In the genomic region with DNA sequence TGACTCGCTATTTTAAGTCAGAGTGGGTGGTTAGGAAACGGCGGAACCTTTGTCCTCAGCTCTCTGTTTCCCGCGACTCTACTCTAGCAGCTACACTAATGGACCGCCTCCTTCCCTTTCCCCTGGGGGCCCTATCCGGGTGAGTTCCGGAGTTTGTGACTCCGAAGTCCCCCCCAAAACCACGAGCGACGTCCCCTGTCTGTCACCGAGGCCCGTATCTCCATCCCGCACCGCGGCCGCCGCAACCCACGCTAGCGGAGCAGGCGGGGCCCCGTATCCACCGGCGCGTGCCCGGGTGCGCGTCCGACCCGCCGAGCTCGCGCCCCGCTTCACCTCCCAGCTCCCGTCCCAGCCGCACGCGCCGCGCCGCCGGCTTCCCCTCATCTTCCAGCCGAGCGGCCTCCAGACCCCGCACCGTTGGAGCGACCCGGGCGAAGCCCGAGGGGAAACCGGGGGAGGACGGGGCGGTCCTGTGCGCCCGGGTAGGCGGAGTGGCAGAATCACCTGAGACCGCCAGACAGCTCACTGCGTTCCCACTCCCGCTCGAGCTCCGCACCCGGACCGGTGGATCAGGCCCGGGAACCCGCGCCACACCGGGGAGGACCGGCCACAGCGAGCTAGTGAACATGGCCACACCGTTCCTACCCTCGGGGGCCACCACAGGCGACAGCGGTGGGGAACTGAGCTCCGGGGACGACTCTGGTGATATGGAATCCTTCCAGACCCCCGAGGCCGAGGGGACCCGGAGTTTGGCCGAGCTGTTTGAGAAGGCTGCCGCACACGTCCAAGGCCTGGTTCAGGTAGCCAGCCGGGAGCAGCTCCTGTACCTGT, we compare ENCODE assay signal across 8 mouse cellular contexts. TPM values are rescaled to one million over a fixed set of nuclear protein-coding genes. Genes with fewer than 3 reads are reported as not detected.
DNase-seq lines count a peak whose midpoint lies in the region; ATAC-seq and TF ChIP-seq lines count a peak whose summit lies in the region.

TSS of gene Acbd6 (plus strand) at position 109 of the 831 bp plus-strand sequence.

- peak within 1 kb of the TSS; percentile 69 for H3K27ac ChIP-seq in cortical plate, adult 2 months (ENCODE audit: insufficient read depth, low read length)

- peaks cover 5% of the 10 kb centered on the region for H3K4me1 ChIP-seq in cortical plate, adult 2 months (ENCODE audit: control insufficient read depth, insufficient read depth, low read length)

- TF ChIP-seq CTCF in cortical plate, adult 2 months (IDR thresholded peaks at IDR 0.05; ENCODE audit: extremely low read depth, insufficient read depth, low read length) = no peak

- ATAC-seq in activated CD4-positive, CD25-positive, alpha-beta regulatory T cell, adult 4 months = peak; percentile 90
- ATAC-seq in inflammation-experienced regulatory T-cells, adult 6 months = peak; percentile 86
- ATAC-seq in megakaryocyte-erythroid progenitor cell, adult 5-6 weeks (replicated peaks; ENCODE audit: low FRiP score, low TSS enrichment, poor library complexity, severe bottlenecking) = peak; percentile 76

- peak; percentile 72 for DNase-seq in gastrocnemius, postnatal 14 days
- DNase-seq in left cerebral cortex, postnatal 10 days (ENCODE audit: extremely low spot score in 1 of 2, low spot score in 2 of 2) = peak; percentile 82 to 86
- DNase-seq in right cerebral cortex, postnatal 25 days = peak; percentile 83
- peak; percentile 70 to 71 for DNase-seq in urinary bladder, postnatal 4 days (ENCODE audit: low spot score in 2 of 2)

- intact Hi-C loops in gastrocnemius, postnatal 14 days (cut with DNase I; ENCODE audit: low total_unique reads) = no loop called here
- intact Hi-C loops in left cerebral cortex, postnatal 10 days (cut with DNase I) = no loop called here

- peak; percentile 58; the same call in 1 of the 2 replicates for TF ChIP-seq POLR2A in cortical plate, adult 2 months (IDR thresholded peaks at IDR 0.05; ENCODE audit: extremely low read depth, insufficient read depth, low read length)

- H3K4me3 ChIP-seq in cortical plate, adult 2 months (ENCODE audit: insufficient read depth, low read length) = peak within 1 kb of the TSS; percentile 91

RNA-seq across cellular contexts. Expression of gene Acbd6, which starts in this region (rescaled TPM):
- 10 to 100 TPM in 1 of 2 experiments, 1 to 10 TPM in 1; 5.5 to 12.7 TPM for polyA plus RNA-seq in activated CD4-positive, CD25-positive, alpha-beta regulatory T cell, adult 4 months (2017; shearing (Covaris generic))
- polyA plus RNA-seq in cortical plate, adult 2 months (2012; rRNA removed) = 82.2 and 84.2 TPM in 2 replicates
- 10 to 100 TPM; 50.0 to 54.9 TPM for total RNA-seq in gastrocnemius, postnatal 14 days (2021)
- polyA plus RNA-seq in inflammation-experienced regulatory T-cells, adult 6 months (2017; shearing (Covaris generic)) = 10 to 100 TPM in 1 of 3 experiments, 1 to 10 TPM in 2; 6.8 to 10.4 (median 8.6) TPM
- 100 to 1,000 TPM; 107 to 110 TPM for total RNA-seq in left cerebral cortex, postnatal 10 days (2021)
- total RNA-seq in megakaryocyte-erythroid progenitor cell, adult 5-6 weeks (2014; fragmentation: Nextera tagmentation) = 57.0 and 70.9 TPM in 2 replicates
- total RNA-seq in megakaryocyte-erythroid progenitor cell, adult 5-6 weeks (2017) = 18.9 and 44.0 TPM in 2 replicates

Comparison
In these comparisons a context has a peak if more than half of its experiments do, and no peak if none do; other contexts are left out.
1. Peak in every context shown above with its lines: DNase-seq, ATAC-seq, H3K4me3 ChIP-seq and H3K27ac ChIP-seq.